14 mouse cellular contexts compared by ENCODE assay signal in the genomic region with DNA sequence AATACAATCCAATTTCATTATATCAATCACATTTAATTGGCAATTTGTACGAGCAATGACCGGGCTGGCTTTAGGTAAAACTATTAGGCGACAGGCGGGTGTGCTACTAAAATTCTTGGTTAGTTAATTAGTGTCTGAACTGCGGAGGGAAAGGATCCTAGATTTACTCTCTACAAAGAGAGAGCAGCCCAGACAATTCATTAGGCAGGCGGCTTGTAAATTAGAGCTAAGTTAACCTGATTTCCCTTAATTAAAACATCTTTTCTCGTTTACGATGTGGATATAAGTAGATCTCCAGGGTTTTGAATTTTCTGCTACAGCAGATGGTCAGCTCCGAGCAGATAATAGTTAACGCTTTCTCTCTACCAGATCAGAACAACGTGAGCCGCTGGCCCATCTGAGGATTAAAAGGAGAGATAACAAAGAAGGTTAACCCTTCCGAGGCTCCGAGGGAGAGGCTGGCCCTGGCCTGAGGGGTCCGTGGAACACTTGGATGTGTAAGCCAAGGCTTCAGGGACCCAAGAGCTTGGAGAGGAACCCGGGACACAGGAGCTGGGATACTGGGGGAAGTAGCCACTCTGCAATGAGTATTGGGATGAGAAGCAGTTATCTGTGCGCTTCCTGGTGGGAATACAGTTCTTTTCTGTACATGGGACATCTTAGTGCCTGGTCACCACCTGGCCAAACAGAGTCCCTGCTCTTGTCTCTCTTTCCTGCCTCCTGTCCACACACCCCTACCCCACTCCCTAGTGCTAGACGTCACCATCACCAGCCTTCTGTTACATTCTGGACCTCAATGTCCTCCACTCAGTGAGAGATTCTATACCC. TPM values are rescaled to one million over a fixed set of nuclear protein-coding genes. Genes with fewer than 3 reads are reported as not detected.
DNase-seq lines count a peak whose midpoint lies in the region; ATAC-seq and TF ChIP-seq lines count a peak whose summit lies in the region.
"Had no signal": no experiment of that assay in that cellular context is flagged by ENCODE, and none has a peak within 500 bp of the region (broad histone marks: within the 10 kb centered on the region; RNA-seq: fewer than 3 reads in every experiment).

No protein-coding gene starts in this region.

- WGBS in midbrain, embryonic 10.5 days: 1% methylated on average over 18 of the region's 18 CpGs
- 8% methylated on average over 18 of the region's 18 CpGs for WGBS in midbrain, postnatal 0 days
- 1% methylated on average over 18 of the region's 18 CpGs for WGBS in forebrain, embryonic 12.5 days
- 2% methylated on average over 18 of the region's 18 CpGs for WGBS in midbrain, embryonic 11.5 days

- DNase-seq in midbrain, embryonic 10.5 days (ENCODE audit: low spot score): peak; percentile 65
- DNase-seq in midbrain, postnatal 0 days (ENCODE audit: low spot score): no peak
- DNase-seq in midbrain, embryonic 11.5 days (ENCODE audit: low spot score, missing footprints): peak; percentile 93
- DNase-seq in left cerebral cortex, postnatal 36 days (ENCODE audit: low spot score in 2 of 2): no peak
- DNase-seq in frontal cortex, postnatal 36 days (ENCODE audit: low spot score in 2 of 2): no peak
- no peak for DNase-seq in left cerebral cortex, adult 18-20 months (ENCODE audit: low spot score in 2 of 2)
- no peak for DNase-seq in adrenal gland, postnatal 36 days

- intact Hi-C loops in left cerebral cortex, postnatal 36 days (cut with DNase I): loop anchor here (1.0 to 5.0 kb wide), 2 partner anchors 131 to 150 kb away; no protein-coding TSS in a partner anchor

- H3K4me3 ChIP-seq in midbrain, embryonic 10.5 days: peak overlapping the region; percentile 15; the same call in 1 of the 2 replicates
- no peak overlapping the region for H3K4me3 ChIP-seq in midbrain, postnatal 0 days (ENCODE audit: low read depth, low read length)
- no peak overlapping the region for H3K4me3 ChIP-seq in forebrain, embryonic 12.5 days (replicated peaks)
- no peak overlapping the region for H3K4me3 ChIP-seq in midbrain, embryonic 11.5 days (ENCODE audit: low read depth, low read length)
- H3K4me3 ChIP-seq: embryonic facial prominence, embryonic 13.5 days; heart, embryonic 15.5 days; myocyte; stomach, embryonic 15.5 days had no signal

- H3K4me2 ChIP-seq in midbrain, postnatal 0 days (ENCODE audit: low read depth, low read length, poor library complexity, severe bottlenecking): no peak overlapping the region
- peak overlapping the region; percentile 17 for H3K4me2 ChIP-seq in forebrain, embryonic 12.5 days
- no peak overlapping the region for H3K4me2 ChIP-seq in midbrain, embryonic 11.5 days
- H3K4me2 ChIP-seq: embryonic facial prominence, embryonic 13.5 days; heart, embryonic 15.5 days; stomach, embryonic 15.5 days had no signal

- TF ChIP-seq CTCF in midbrain, postnatal 0 days (IDR thresholded peaks at IDR 0.05): no peak

- no peak overlapping the region for H3K9ac ChIP-seq in midbrain, postnatal 0 days (replicated peaks; ENCODE audit: low read length, poor library complexity, severe bottlenecking)
- no peak overlapping the region for H3K9ac ChIP-seq in forebrain, embryonic 12.5 days
- H3K9ac ChIP-seq in midbrain, embryonic 11.5 days (ENCODE audit: low read length): no peak overlapping the region
- H3K9ac ChIP-seq: embryonic facial prominence, embryonic 13.5 days; heart, embryonic 15.5 days; stomach, embryonic 15.5 days had no signal

- no peak for ATAC-seq in midbrain, postnatal 0 days (ENCODE audit: low FRiP score)
- peak; percentile 22; the same call in 1 of the 2 replicates for ATAC-seq in forebrain, embryonic 12.5 days (ENCODE audit: low FRiP score)
- peak; percentile 14; the same call in 1 of the 2 replicates for ATAC-seq in midbrain, embryonic 11.5 days (ENCODE audit: low FRiP score)

- peaks cover 99% of the 10 kb centered on the region for H3K27me3 ChIP-seq in midbrain, embryonic 10.5 days (ENCODE audit: low read depth, poor library complexity, severe bottlenecking)
- H3K27me3 ChIP-seq in midbrain, postnatal 0 days (ENCODE audit: insufficient read depth, low read length): peaks cover 49% of the 10 kb centered on the region
- peaks cover 87% of the 10 kb centered on the region for H3K27me3 ChIP-seq in forebrain, embryonic 12.5 days
- peaks cover 83% of the 10 kb centered on the region for H3K27me3 ChIP-seq in midbrain, embryonic 11.5 days (ENCODE audit: control insufficient read depth, insufficient read depth, low read length)

- no peaks in the 10 kb centered on the region for H3K9me3 ChIP-seq in midbrain, embryonic 10.5 days (replicated peaks)
- H3K9me3 ChIP-seq in midbrain, postnatal 0 days (ENCODE audit: low read length): no peaks in the 10 kb centered on the region
- H3K9me3 ChIP-seq in forebrain, embryonic 12.5 days: no peaks in the 10 kb centered on the region
- H3K9me3 ChIP-seq in midbrain, embryonic 11.5 days (ENCODE audit: control insufficient read depth, low read length): no peaks in the 10 kb centered on the region
- H3K9me3 ChIP-seq: embryonic facial prominence, embryonic 13.5 days; heart, embryonic 15.5 days; stomach, embryonic 15.5 days had no signal

- no peaks in the 10 kb centered on the region for H3K36me3 ChIP-seq in midbrain, embryonic 10.5 days
- no peaks in the 10 kb centered on the region for H3K36me3 ChIP-seq in midbrain, postnatal 0 days (ENCODE audit: insufficient read depth, low read length)
- no peaks in the 10 kb centered on the region for H3K36me3 ChIP-seq in forebrain, embryonic 12.5 days (replicated peaks)
- no peaks in the 10 kb centered on the region for H3K36me3 ChIP-seq in midbrain, embryonic 11.5 days (ENCODE audit: control insufficient read depth, insufficient read depth, low read length)
- H3K36me3 ChIP-seq: embryonic facial prominence, embryonic 13.5 days; heart, embryonic 15.5 days; stomach, embryonic 15.5 days had no signal

- H3K4me1 ChIP-seq in midbrain, embryonic 10.5 days: peaks cover 66% of the 10 kb centered on the region
- no peaks in the 10 kb centered on the region for H3K4me1 ChIP-seq in midbrain, postnatal 0 days (ENCODE audit: insufficient read depth, low read length)
- H3K4me1 ChIP-seq in forebrain, embryonic 12.5 days: peaks cover 59% of the 10 kb centered on the region
- peaks cover 23% of the 10 kb centered on the region for H3K4me1 ChIP-seq in midbrain, embryonic 11.5 days (ENCODE audit: control insufficient read depth, insufficient read depth, low read length)

- peak overlapping the region; percentile 79 for H3K27ac ChIP-seq in midbrain, embryonic 10.5 days (replicated peaks)
- H3K27ac ChIP-seq in midbrain, postnatal 0 days (ENCODE audit: low read depth, low read length): no peak overlapping the region
- H3K27ac ChIP-seq in forebrain, embryonic 12.5 days: peak overlapping the region; percentile 84
- H3K27ac ChIP-seq in midbrain, embryonic 11.5 days (ENCODE audit: low read depth, low read length): peak overlapping the region; percentile 52
- H3K27ac ChIP-seq: embryonic facial prominence, embryonic 13.5 days; heart, embryonic 15.5 days; stomach, embryonic 15.5 days had no signal

RNA-seq across cellular contexts. Expression of gene Uncx, which starts 6.2 kb away (rescaled TPM):
- polyA plus RNA-seq in midbrain, embryonic 10.5 days (2016; fragmentation: Nextera tagmentation; extraction: Ambion mirVana): 18.8 and 36.7 TPM in 2 replicates
- 21.2 and 24.3 TPM in 2 replicates for total RNA-seq in midbrain, postnatal 0 days (2014; rRNA removed)
- polyA plus RNA-seq in midbrain, postnatal 0 days (2015; fragmentation: Nextera tagmentation; extraction: Ambion mirVana): 15.5 and 20.0 TPM in 2 replicates
- 32.5 and 37.0 TPM in 2 replicates for polyA plus RNA-seq in forebrain, embryonic 12.5 days (2016; fragmentation: Nextera tagmentation; extraction: Ambion mirVana)
- 41.8 and 46.4 TPM in 2 replicates for polyA plus RNA-seq in midbrain, embryonic 11.5 days (2014; fragmentation: Nextera tagmentation; extraction: Ambion mirVana)
- total RNA-seq in left cerebral cortex, postnatal 36 days (2021): under 1 TPM in 1 of 2 experiments, not detected in 1; 0.20 TPM
- total RNA-seq in left cerebral cortex, adult 18-20 months (2021): under 1 TPM; 0.23 to 0.30 TPM
- not detected for total RNA-seq in adrenal gland, postnatal 36 days (2021)
- total RNA-seq: gastrocnemius, adult 8-10 months had no signal
- polyA plus RNA-seq: heart, embryonic 15.5 days; lung, embryonic 16.5 days; myocyte had no signal

RNA-seq across cellular contexts. Expression of gene Zfand2a, which starts 52.8 kb away (rescaled TPM):
- 9.1 and 12.2 TPM in 2 replicates for polyA plus RNA-seq in midbrain, embryonic 10.5 days (2016; fragmentation: Nextera tagmentation; extraction: Ambion mirVana)
- 56.5 and 60.6 TPM in 2 replicates for total RNA-seq in midbrain, postnatal 0 days (2014; rRNA removed)
- polyA plus RNA-seq in midbrain, postnatal 0 days (2015; fragmentation: Nextera tagmentation; extraction: Ambion mirVana): 30.4 and 35.0 TPM in 2 replicates
- polyA plus RNA-seq in forebrain, embryonic 12.5 days (2016; fragmentation: Nextera tagmentation; extraction: Ambion mirVana): 10.4 and 12.9 TPM in 2 replicates
- 4.4 and 6.9 TPM in 2 replicates for polyA plus RNA-seq in midbrain, embryonic 11.5 days (2014; fragmentation: Nextera tagmentation; extraction: Ambion mirVana)
- 10 to 100 TPM; 63.6 to 67.6 TPM for total RNA-seq in left cerebral cortex, postnatal 36 days (2021)
- 10 to 100 TPM; 54.6 to 57.6 TPM for total RNA-seq in left cerebral cortex, adult 18-20 months (2021)
- total RNA-seq in adrenal gland, postnatal 36 days (2021): 10 to 100 TPM; 28.6 to 34.9 TPM

Comparison
In these comparisons a context has a peak if more than half of its experiments do, and no peak if none do; other contexts are left out.
1. DNase-seq: peak in midbrain, embryonic 10.5 days (single experiment) and midbrain, embryonic 11.5 days (single experiment); none in midbrain, postnatal 0 days (single experiment), left cerebral cortex, postnatal 36 days (0 of 2), frontal cortex, postnatal 36 days (0 of 2), left cerebral cortex, adult 18-20 months (0 of 2) and adrenal gland, postnatal 36 days (0 of 2).
2. RNA of gene Uncx, which starts 6.2 kb away (total RNA-seq): 21.2 to 24.3 TPM in midbrain, postnatal 0 days; 0.23 to 0.30 TPM in left cerebral cortex, adult 18-20 months, 0.20 TPM in left cerebral cortex, postnatal 36 days and not detected in adrenal gland, postnatal 36 days; every median in the first group is over 10 times any median in the second.